Mouse (Mus musculus): ENCODE measurements around the gene H3f3a. TPM values are rescaled to one million over a fixed set of nuclear protein-coding genes. Genes with fewer than 3 reads are reported as not detected.
A peak's percentile ranks its signal among the peaks of the same experiment; 100 is the strongest.

The H3f3a gene
- polyA plus RNA-seq, 1 experiment, result 361 TPM

DNA sequence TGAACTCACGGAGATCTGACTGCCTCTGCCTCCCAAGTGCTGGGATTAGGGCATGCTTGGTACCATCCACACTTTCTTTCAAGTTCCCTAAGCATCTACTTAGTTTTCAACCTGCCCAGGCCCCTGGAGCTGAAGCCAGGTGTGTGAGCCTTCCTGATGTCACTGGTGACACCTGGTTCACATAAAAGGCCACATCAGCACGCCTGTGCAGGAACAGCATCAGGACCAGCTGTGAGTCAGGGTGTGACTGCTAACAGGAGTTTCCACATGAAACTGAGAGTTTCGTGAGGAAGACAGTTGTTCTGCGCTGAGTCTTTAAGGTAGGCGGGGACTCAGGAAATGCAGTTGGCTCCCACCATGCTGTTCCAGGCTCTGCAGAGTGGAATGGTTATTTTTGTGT lies 48.4 kb downstream of the H3f3a start:
- DNase-seq (ENCODE audit: low read depth in 1 of 2, low spot score in 2 of 2), result no peak
- TF ChIP-seq CTCF (IDR thresholded peaks at IDR 0.05; ENCODE audit: extremely low read depth, insufficient read depth, insufficient read length, insufficient replicate concordance), result no peak
- TF ChIP-seq POLR2A (IDR thresholded peaks at IDR 0.05; ENCODE audit: low read depth, low read length), result no peak
- Histone ChIP-seq H3K27me3 (ENCODE audit: control insufficient read depth, insufficient read depth, low read length) (no peaks in the 10 kb centered on the region), H3K4me3 (ENCODE audit: extremely low read depth, insufficient read depth, insufficient read length) (no peak overlapping the region), H3K27ac (ENCODE audit: insufficient read depth, low read length) (peak overlapping the region; percentile 62; the same call in 1 of the 2 replicates), H3K36me3 (ENCODE audit: control insufficient read depth, insufficient read depth, low read length) (no peaks in the 10 kb centered on the region), H3K4me1 (ENCODE audit: control insufficient read depth, insufficient read depth, insufficient read length) (peaks cover 17% of the 10 kb centered on the region)
- 57% methylated on average over 5 of the region's 5 CpGs for whole genome bisulfite sequencing

DNA sequence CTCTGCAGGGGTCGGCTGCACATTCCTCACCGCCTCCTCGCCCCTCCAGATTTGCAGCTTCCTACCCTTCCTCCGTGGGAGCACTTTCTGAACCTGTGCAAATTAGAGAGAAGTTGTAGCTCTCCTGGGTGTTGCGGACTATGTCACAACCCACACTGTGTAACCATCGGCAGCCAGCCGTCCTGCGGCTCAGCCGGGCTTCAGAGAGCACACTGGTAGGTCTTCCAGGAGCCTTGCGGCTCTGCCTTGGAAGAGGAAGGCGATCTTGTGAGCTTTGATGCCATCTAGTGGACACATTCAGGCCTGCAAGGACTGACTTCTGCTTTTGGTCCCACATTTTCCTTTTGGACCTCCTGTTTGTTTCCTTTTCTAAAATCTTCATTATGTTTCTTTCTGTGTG lies 49.9 kb downstream of the H3f3a start:
- WGBS, result 7% methylated on average over 11 of the region's 11 CpGs
- peak in 1 of 2 experiments; percentile 76 for DNase-seq (ENCODE audit: low read depth in 1 of 2, low spot score in 2 of 2)
- TF ChIP-seq CTCF (IDR thresholded peaks at IDR 0.05; ENCODE audit: extremely low read depth, insufficient read depth, insufficient read length, insufficient replicate concordance), result peak; percentile 92; the same call in 1 of the 2 replicates
- TF ChIP-seq POLR2A (IDR thresholded peaks at IDR 0.05; ENCODE audit: low read depth, low read length), result no peak
- Histone ChIP-seq H3K27me3 (ENCODE audit: control insufficient read depth, insufficient read depth, low read length) (no peaks in the 10 kb centered on the region), H3K36me3 (ENCODE audit: control insufficient read depth, insufficient read depth, low read length) (no peaks in the 10 kb centered on the region), H3K4me1 (ENCODE audit: control insufficient read depth, insufficient read depth, insufficient read length) (peaks cover 17% of the 10 kb centered on the region), H3K27ac (ENCODE audit: insufficient read depth, low read length) (no peak overlapping the region), H3K4me3 (ENCODE audit: extremely low read depth, insufficient read depth, insufficient read length) (no peak overlapping the region; the same call in 1 of the 2 replicates)

DNA sequence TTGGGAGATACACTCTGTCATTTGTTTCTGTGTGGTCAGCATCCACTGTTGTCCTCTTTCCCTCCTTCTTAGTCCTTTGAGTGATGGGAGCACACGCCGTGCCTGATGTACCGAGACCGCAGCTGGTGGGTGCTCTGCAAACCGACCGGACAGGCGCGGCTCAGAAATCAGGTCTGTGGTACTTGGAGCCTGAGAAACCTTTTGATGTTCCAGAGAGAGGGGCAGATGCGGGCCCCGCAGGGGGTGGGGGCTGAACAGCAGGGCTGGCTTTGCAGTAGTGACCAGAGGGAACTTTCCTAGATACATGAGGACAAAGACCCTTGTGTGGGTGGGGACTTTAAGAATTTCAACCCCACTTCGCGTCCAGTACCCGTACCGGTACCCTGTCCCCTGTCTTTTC lies 50.4 kb downstream of the H3f3a start:
- H3K27ac ChIP-seq (ENCODE audit: insufficient read depth, low read length), result no peak overlapping the region

DNA sequence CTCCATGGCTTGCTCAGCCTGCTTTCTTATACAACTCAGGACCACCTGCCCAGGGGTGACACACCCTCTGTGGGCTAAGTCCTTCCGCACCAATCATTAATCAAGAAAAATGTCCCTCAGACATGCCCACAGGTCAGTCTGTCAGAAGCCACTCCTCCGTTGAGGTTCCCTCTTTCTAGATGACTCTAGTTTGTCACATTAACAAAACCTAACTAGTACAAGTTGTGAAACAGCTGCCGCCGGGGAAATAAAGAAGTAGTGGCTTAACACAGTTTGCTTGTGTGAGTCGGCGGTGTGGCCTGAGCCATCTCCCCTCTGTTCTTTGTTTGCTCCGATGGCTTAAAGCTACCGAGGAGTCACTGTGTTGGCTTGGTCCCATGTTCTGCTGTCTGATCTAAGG lies 51.1 kb downstream of the H3f3a start:
- H3K27ac ChIP-seq (ENCODE audit: insufficient read depth, low read length), result no peak overlapping the region
- TF ChIP-seq POLR2A (IDR thresholded peaks at IDR 0.05; ENCODE audit: low read depth, low read length) (no peak), CTCF (IDR thresholded peaks at IDR 0.05; ENCODE audit: extremely low read depth, insufficient read depth, insufficient read length, insufficient replicate concordance) (no peak)

More for the DNA sequence above, 50.4 kb downstream of the H3f3a start:
- no peak for DNase-seq (ENCODE audit: low read depth in 1 of 2, low spot score in 2 of 2)
- no peaks in the 10 kb centered on the region for H3K36me3 ChIP-seq (ENCODE audit: control insufficient read depth, insufficient read depth, low read length)
- no peaks in the 10 kb centered on the region for H3K27me3 ChIP-seq (ENCODE audit: control insufficient read depth, insufficient read depth, low read length)
- WGBS, result 40% methylated on average over 14 of the region's 14 CpGs
- TF ChIP-seq POLR2A (IDR thresholded peaks at IDR 0.05; ENCODE audit: low read depth, low read length) (no peak), CTCF (IDR thresholded peaks at IDR 0.05; ENCODE audit: extremely low read depth, insufficient read depth, insufficient read length, insufficient replicate concordance) (no peak)
- H3K4me3 ChIP-seq (ENCODE audit: extremely low read depth, insufficient read depth, insufficient read length), result no peak overlapping the region
- peaks cover 14% of the 10 kb centered on the region for H3K4me1 ChIP-seq (ENCODE audit: control insufficient read depth, insufficient read depth, insufficient read length)

DNA sequence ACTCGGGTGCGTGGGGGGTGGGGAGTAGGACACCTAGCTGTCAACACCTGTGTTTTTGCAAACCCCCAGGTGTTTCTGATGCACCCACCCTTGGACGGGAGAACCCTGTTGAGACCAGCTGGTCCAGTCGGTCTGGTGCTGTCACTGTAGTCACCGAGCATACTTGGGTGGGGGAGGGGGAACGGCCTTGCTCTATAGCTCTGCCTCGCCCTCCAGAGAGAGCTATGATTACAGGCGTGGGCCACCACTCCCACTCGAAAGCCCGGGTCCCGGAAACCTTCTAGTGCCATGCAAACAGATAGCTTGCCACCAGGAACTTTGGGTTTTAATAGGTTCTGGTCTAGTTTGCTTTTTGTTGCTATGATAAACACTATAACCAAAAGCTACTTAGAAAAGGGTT lies 51.6 kb downstream of the H3f3a start:
- WGBS, result 90% methylated on average over 11 of the region's 11 CpGs
- no peak for DNase-seq (ENCODE audit: low read depth in 1 of 2, low spot score in 2 of 2)
- no peak for TF ChIP-seq CTCF (IDR thresholded peaks at IDR 0.05; ENCODE audit: extremely low read depth, insufficient read depth, insufficient read length, insufficient replicate concordance)
- TF ChIP-seq POLR2A (IDR thresholded peaks at IDR 0.05; ENCODE audit: low read depth, low read length), result no peak
- Histone ChIP-seq H3K4me1 (ENCODE audit: control insufficient read depth, insufficient read depth, insufficient read length) (peaks cover 14% of the 10 kb centered on the region), H3K36me3 (ENCODE audit: control insufficient read depth, insufficient read depth, low read length) (no peaks in the 10 kb centered on the region), H3K27me3 (ENCODE audit: control insufficient read depth, insufficient read depth, low read length) (no peaks in the 10 kb centered on the region), H3K4me3 (ENCODE audit: extremely low read depth, insufficient read depth, insufficient read length) (no peak overlapping the region), H3K27ac (ENCODE audit: insufficient read depth, low read length) (no peak overlapping the region)

More for the DNA sequence above, 51.1 kb downstream of the H3f3a start:
- no peaks in the 10 kb centered on the region for H3K36me3 ChIP-seq (ENCODE audit: control insufficient read depth, insufficient read depth, low read length)
- no peaks in the 10 kb centered on the region for H3K27me3 ChIP-seq (ENCODE audit: control insufficient read depth, insufficient read depth, low read length)
- WGBS, result 62% methylated on average over 8 of the region's 8 CpGs
- peaks cover 14% of the 10 kb centered on the region for H3K4me1 ChIP-seq (ENCODE audit: control insufficient read depth, insufficient read depth, insufficient read length)
- no peak overlapping the region for H3K4me3 ChIP-seq (ENCODE audit: extremely low read depth, insufficient read depth, insufficient read length)
- DNase-seq (ENCODE audit: low read depth in 1 of 2, low spot score in 2 of 2), result no peak

DNA sequence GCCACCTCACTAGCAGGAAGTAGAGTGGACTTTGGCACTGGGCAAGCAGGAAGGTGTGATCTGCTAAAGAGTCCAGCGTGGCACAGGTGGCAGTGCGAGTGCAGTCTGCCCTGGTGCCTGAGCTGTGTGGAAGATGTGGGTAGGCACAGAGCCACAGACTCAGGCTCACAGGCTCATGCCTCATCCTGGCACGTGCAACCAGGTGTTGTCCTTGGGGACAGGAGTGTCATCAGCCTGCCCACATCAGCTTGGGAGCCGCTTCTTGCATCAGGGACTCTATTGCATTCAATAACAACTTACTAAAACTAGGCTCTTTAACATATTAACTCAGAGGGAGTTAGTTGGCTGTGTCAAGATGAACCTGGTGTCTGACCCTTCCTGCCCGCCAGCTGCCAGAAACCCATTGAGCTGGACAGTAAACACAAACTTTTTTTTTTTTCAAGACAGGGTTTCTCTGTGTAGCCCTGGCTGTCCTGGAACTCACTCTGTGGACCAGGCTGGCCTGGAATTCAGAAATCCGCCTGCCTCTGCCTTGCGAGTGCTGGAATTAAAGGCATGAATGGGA lies 55.7 kb downstream of the H3f3a start:
- Histone ChIP-seq H3K4me3 (ENCODE audit: extremely low read depth, insufficient read depth, insufficient read length) (no peak overlapping the region), H3K36me3 (ENCODE audit: control insufficient read depth, insufficient read depth, low read length) (peaks cover 9% of the 10 kb centered on the region), H3K27me3 (ENCODE audit: control insufficient read depth, insufficient read depth, low read length) (no peaks in the 10 kb centered on the region), H3K27ac (ENCODE audit: insufficient read depth, low read length) (no peak overlapping the region), H3K4me1 (ENCODE audit: control insufficient read depth, insufficient read depth, insufficient read length) (no peaks in the 10 kb centered on the region)
- DNase-seq (ENCODE audit: low read depth in 1 of 2, low spot score in 2 of 2), result no peak
- 68% methylated on average over 7 of the region's 7 CpGs for WGBS
- no peak for TF ChIP-seq CTCF (IDR thresholded peaks at IDR 0.05; ENCODE audit: extremely low read depth, insufficient read depth, insufficient read length, insufficient replicate concordance)
- TF ChIP-seq POLR2A (IDR thresholded peaks at IDR 0.05; ENCODE audit: low read depth, low read length), result no peak

DNA sequence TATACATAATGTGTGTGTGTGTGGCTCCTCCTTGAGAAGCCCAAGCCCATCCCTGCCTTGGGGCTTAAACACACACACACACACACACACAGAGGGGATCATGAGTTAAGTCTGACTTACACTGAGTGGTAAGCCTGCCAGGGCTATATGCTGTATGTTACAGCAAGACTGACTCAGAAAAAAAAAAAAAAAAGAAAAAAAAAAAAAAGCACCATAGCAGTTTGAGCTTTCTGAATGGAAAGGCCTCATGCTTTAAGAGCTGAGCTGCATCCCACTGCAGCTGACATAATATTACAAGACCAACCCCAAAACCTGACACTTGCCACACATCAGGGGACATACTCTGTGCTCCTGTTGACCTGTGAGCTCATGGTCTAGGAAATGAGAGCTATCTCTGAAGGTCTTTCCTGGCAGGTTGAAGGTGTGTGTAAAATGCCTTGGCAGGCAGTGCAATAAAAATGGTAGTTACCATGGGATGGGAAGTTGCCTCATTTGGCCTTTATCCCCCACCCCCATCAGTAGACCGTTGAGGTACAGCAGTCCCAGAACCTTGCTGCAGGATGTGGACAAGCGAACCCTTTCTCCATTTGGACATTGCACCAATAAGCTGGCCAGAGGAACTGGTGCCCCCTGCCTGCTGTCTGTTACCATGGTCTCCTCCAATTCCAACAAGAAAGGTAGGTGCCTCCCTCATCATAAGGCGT lies 56.3 kb downstream of the H3f3a start:
- 74% methylated on average over 3 of the region's 3 CpGs for WGBS
- Histone ChIP-seq H3K27me3 (ENCODE audit: control insufficient read depth, insufficient read depth, low read length) (no peaks in the 10 kb centered on the region), H3K4me3 (ENCODE audit: extremely low read depth, insufficient read depth, insufficient read length) (no peak overlapping the region), H3K27ac (ENCODE audit: insufficient read depth, low read length) (no peak overlapping the region), H3K36me3 (ENCODE audit: control insufficient read depth, insufficient read depth, low read length) (peaks cover 14% of the 10 kb centered on the region), H3K4me1 (ENCODE audit: control insufficient read depth, insufficient read depth, insufficient read length) (no peaks in the 10 kb centered on the region)
- DNase-seq (ENCODE audit: low read depth in 1 of 2, low spot score in 2 of 2), result no peak
- no peak for TF ChIP-seq CTCF (IDR thresholded peaks at IDR 0.05; ENCODE audit: extremely low read depth, insufficient read depth, insufficient read length, insufficient replicate concordance)
- no peak for TF ChIP-seq POLR2A (IDR thresholded peaks at IDR 0.05; ENCODE audit: low read depth, low read length)

All from spleen, adult 2 months (tissue).